Mouse (Mus musculus): Measurements from ENCODE around the gene Maco1.
"Not testable (repeated sequence)": the region's sequence is repeated elsewhere in the genome, so short reads cannot be mapped to it uniquely, and the experiment has no call there.

GRCm38 (mm10) chr4:134838706-134839105 lies 14.4 kb downstream of the Maco1 start:
- TF ChIP-seq POLR2A (IDR thresholded peaks at IDR 0.05; ENCODE audit: borderline replicate concordance, extremely low read depth, low read depth, low read length); CTCF (IDR thresholded peaks at IDR 0.05; ENCODE audit: insufficient read depth, low read length): not testable (repeated sequence)

Data from lung, adult 2 months (tissue).